Mouse (Mus musculus) neural tube, embryonic 11.5 days (tissue): ENCODE measurements around the gene Mon1b. TPM values are rescaled to one million over a fixed set of nuclear protein-coding genes. Genes with fewer than 3 reads are reported as not detected.

ENCODE experiments used
- ATAC-seq: fragments of 200-750 bp; cut with Nextera tagmentation; 2 replicates; pipeline ENCODE4 v1.8.0; 2017; ENCODE audit warnings: moderate number of reproducible peaks, mild to moderate bottlenecking, moderate TSS enrichment, moderate library complexity; ENCODE audit not compliant: insufficient read depth, low FRiP score, low TSS enrichment
- DNase-seq: peaks from one replicate; pipeline ENCODE4 v3.0.0-alpha.2; 2015; ENCODE audit warnings: low spot score
- H3K27ac ChIP-seq: fragments of 300-500 bp; sonication (generic); 2 replicates; pipeline ENCODE4 v1.5.1; 2014; ENCODE audit warnings: low read depth, mild to moderate bottlenecking, low read length
- H3K27me3 ChIP-seq: fragments of 300-500 bp; sonication (generic); 2 replicates; pipeline ENCODE4 v1.6.1; 2014; ENCODE audit warnings: mild to moderate bottlenecking, low read length, mixed read lengths; ENCODE audit not compliant: control insufficient read depth, insufficient read depth
- H3K36me3 ChIP-seq: fragments of 300-500 bp; sonication (generic); 2 replicates; pipeline ENCODE4 v1.6.1; 2014; ENCODE audit warnings: mild to moderate bottlenecking, low read length, moderate library complexity, mixed read lengths; ENCODE audit not compliant: control insufficient read depth, insufficient read depth
- H3K4me1 ChIP-seq: fragments of 300-500 bp; sonication (generic); 2 replicates; pipeline ENCODE4 v1.6.1; 2014; ENCODE audit warnings: low read length, mixed read lengths; ENCODE audit not compliant: control insufficient read depth, insufficient read depth
- H3K4me2 ChIP-seq: fragments of 300-500 bp; sonication (generic); 2 replicates; pipeline ENCODE4 v1.6.1; 2014; ENCODE audit warnings: low read depth, mild to moderate bottlenecking, moderate library complexity
- H3K4me3 ChIP-seq: fragments of 300-500 bp; sonication (generic); 2 replicates; pipeline ENCODE4 v1.5.1; 2014; ENCODE audit warnings: low read depth, low read length
- H3K9ac ChIP-seq: fragments of 300-500 bp; sonication (generic); 2 replicates; pipeline ENCODE4 v1.6.1; 2014; ENCODE audit warnings: mild to moderate bottlenecking, low read length
- H3K9me3 ChIP-seq: fragments of 300-500 bp; sonication (generic); 2 replicates; pipeline ENCODE4 v1.6.1; 2016; ENCODE audit warnings: low read length; ENCODE audit not compliant: control insufficient read depth
- WGBS: fragments of 180-500 bp; shearing (Covaris S2); extraction: QIAGEN DNeasy Blood & Tissue Kit; methylation state at CpG from one replicate; pipeline ENCODE4 v1.1.7; 2014; 5-methylcytosine and 5-hydroxymethylcytosine counted together
- polyA plus RNA-seq: library from polyadenylated mRNA; unstranded; fragments of >200 nt; fragmentation: Nextera tagmentation; extraction: Ambion mirVana; gene quantifications from 2 replicates; pipeline ENCODE4 v1.2.1, GENCODE M21; 2014

Mon1b gene
- 11.8 and 13.3 TPM in 2 replicates for polyA plus RNA-seq

DNA sequence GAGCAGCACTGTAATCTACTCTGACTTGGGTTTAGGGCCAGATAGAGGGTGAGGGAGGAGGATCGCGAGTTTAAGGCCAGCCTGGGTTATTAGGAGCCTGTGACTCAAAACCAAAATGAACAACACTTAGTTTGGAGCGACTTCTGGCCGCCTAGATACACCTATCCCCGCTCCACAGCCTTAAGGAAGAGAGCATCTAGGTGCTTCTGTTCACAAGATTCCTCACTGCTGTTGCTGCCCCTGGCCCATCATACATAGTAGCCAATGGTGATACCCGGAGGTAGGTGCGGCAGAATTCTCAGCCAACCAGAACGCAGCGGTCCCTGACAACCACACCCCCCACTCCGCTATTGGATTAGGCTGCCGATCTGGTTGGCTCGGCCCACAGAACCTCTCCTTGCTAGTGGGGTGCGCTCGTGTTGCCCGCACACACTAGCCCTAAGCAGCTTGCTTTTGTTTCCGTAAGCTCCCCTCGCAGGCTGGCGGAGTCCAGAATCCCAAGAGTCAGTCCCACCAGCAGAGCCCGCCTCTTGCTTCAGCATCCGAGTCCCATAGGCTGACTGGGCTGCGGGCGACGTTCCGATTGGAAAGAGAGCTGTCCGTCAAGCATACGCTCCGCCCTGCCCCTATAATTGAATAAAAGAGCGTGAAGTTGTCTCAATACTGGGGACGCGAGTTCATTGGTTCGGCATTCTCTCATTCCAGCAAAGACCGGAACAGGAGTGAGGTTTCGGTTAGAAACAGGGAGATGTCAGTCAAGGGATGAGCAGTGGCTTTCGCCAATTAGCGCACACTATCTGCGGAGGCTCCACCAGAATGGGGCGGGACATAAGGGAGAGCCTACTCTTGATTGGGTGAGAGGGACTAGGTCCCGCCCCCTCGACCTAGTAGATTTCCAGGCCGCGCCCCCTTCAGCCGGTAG, at the start of gene Mon1b:
TSS of gene Mon1b (plus strand) at position 918 of the 922 bp plus-strand sequence.
- DNase-seq (peak; percentile 98), ATAC-seq (peak; percentile 99)
- H3K9ac ChIP-seq: peak within 1 kb of the TSS; percentile 73
- H3K9me3 ChIP-seq: no peaks in the 10 kb centered on the region
- H3K4me2 ChIP-seq: peak within 1 kb of the TSS; percentile 91
- H3K4me1 ChIP-seq: peaks cover 5% of the 10 kb centered on the region; the same call in 1 of the 2 replicates
- no peaks in the 10 kb centered on the region for H3K27me3 ChIP-seq
- H3K36me3 ChIP-seq: no peaks in the 10 kb centered on the region
- H3K27ac ChIP-seq: peak within 1 kb of the TSS; percentile 86
- peak within 1 kb of the TSS; percentile 65 for H3K4me3 ChIP-seq
- WGBS: under 1% methylated on average over 42 of the region's 42 CpGs

DNA sequence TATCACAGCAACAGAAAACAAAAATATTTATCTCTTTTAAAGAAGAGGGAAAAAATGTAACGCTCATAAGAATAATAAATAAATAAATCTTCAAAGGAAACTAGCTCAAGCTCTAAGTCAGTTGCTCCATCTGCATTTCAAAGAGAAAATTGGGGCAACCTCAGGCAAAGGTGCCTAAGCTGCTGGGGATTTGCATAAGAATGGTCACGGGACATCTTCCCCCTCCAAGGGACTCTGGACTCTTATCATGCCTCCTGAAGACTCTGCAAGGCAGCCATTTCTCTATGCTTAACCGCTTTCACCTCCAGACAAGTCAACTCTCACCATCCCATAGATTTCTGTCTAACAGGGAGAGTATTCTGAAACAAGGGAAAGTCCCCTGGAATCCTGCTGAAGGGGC, 37.0 kb upstream of the Mon1b start:
- H3K4me1 ChIP-seq: no peaks in the 10 kb centered on the region
- H3K4me2 ChIP-seq: no peak overlapping the region
- H3K27me3 ChIP-seq: no peaks in the 10 kb centered on the region
- ATAC-seq (no peak), DNase-seq (no peak)
- H3K36me3 ChIP-seq: no peaks in the 10 kb centered on the region
- 53% methylated on average over 3 of the region's 3 CpGs for WGBS
- no peak overlapping the region for H3K4me3 ChIP-seq
- no peaks in the 10 kb centered on the region for H3K9me3 ChIP-seq
- no peak overlapping the region for H3K9ac ChIP-seq
- no peak overlapping the region for H3K27ac ChIP-seq

DNA sequence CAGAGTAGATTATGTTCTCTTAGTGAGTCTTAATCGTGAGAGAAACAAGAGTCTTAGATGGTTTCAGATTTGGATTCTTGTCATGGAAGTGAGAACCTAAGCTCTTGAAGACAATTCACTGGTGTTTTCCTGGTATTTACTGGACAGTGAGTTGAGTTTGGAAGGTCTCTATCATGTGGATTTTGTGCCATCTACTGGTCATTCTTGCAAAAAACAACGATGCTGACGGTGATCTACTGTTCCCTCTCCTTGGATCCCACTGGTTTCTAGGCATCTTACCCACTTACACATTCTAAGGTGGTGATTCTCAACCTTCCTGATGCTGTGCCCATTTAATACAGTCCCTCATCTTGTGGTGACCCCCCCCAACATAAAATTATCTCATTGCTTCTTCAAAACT, 2.8 kb upstream of the Mon1b start:
- WGBS: 12% methylated on average over 3 of the region's 3 CpGs
- no peak overlapping the region for H3K27ac ChIP-seq
- DNase-seq: peak; percentile 19
- no peaks in the 10 kb centered on the region for H3K36me3 ChIP-seq
- no peaks in the 10 kb centered on the region for H3K9me3 ChIP-seq
- ATAC-seq: no peak
- no peaks in the 10 kb centered on the region for H3K27me3 ChIP-seq
- H3K4me1 ChIP-seq: peaks cover 5% of the 10 kb centered on the region; the same call in 1 of the 2 replicates
- H3K4me3 ChIP-seq: no peak overlapping the region
- no peak overlapping the region for H3K4me2 ChIP-seq
- H3K9ac ChIP-seq: no peak overlapping the region

DNA sequence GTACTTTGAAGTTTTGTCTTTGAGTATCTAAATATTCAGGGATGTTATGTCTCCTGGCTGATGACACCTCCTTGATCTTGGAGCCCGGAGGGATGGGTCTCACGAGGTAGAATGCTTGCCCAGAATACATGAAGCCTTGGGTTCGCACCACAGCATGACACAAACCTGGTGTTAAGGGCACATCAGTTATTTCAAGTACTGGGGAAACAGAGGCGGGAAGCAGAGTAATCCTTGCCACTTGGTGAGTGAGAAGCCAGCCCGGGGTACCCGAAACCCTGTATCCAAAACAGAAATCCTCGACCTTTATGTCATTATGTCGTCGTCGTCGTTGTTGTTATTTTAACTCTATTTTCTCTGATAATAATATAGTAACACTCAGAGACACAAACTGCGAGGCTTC, 1.2 kb upstream of the Mon1b start:
- WGBS: 32% methylated on average over 12 of the region's 12 CpGs
- Histone ChIP-seq H3K4me2 (peak overlapping the region; percentile 47), H3K27me3 (no peaks in the 10 kb centered on the region), H3K9ac (0 out of 2 replicates have a peak overlapping the region, but pooled peaks have one; percentile 36), H3K4me1 (peaks cover 5% of the 10 kb centered on the region; the same call in 1 of the 2 replicates), H3K27ac (no peak overlapping the region), H3K36me3 (no peaks in the 10 kb centered on the region), H3K4me3 (peak overlapping the region; percentile 65), H3K9me3 (no peaks in the 10 kb centered on the region)
- no peak for ATAC-seq
- no peak for DNase-seq

DNA sequence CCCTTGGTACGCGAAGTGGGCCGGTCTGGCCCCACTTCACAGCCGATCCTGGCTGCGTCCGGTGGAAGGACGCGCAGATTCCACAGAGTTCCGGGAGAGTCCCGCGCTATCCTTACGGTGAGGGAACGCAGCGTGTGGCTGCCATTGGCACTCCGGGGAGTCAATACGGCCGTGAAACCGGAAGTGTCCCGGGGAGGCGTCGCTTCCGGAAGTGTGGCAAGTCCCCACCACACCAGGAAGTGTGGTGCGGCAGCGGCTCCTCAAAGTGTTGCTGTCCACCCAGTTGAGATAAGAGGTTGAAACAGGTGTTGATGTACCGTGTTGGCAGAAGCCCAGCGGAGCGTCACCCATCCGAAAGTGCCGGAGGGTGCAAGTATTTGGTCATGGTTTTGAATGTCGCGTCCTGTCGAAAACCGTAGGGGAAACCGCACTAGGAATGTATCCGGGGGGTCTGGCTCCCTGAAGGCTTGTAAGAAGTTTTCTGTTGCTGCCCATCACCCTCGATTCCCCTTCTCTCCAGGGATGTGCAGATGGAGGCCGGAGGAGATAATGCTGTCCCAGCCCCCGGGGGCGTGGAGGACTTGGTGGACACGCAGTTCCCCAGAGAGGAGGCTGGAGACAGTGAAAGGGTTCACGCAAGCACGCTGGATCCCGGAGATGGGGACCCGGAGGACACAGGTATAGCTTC, 349 bp downstream of the Mon1b start:
- Histone ChIP-seq H3K36me3 (no peaks in the 10 kb centered on the region), H3K27me3 (no peaks in the 10 kb centered on the region), H3K4me3 (peak overlapping the region; percentile 65), H3K4me2 (peak overlapping the region; percentile 91), H3K4me1 (peaks cover 5% of the 10 kb centered on the region; the same call in 1 of the 2 replicates), H3K27ac (peak overlapping the region; percentile 86; the same call in 1 of the 2 replicates), H3K9ac (peak overlapping the region; percentile 73), H3K9me3 (no peaks in the 10 kb centered on the region)
- WGBS: 1% methylated on average over 44 of the region's 44 CpGs
- ATAC-seq (peak; percentile 77), DNase-seq (no peak)

DNA sequence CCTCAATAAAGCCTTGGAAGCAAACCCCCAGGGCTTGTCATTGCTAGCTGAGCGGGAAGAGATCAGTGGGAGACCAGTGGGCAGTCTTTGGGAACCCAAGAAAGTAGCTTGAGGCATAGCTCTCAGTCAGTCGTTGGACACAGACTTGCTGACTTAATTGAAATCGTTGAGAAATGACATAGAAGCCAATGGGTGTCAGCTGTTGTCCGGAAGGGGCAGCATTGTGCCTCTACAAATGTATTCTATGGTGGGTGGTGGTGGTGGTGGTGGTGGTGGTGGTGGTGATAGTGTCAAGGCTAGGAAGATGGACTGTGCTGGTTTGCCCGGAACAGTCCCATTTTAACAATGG, 867 bp downstream of the Mon1b start:
- Histone ChIP-seq H3K36me3 (no peaks in the 10 kb centered on the region), H3K9me3 (no peaks in the 10 kb centered on the region), H3K4me1 (peaks cover 5% of the 10 kb centered on the region; the same call in 1 of the 2 replicates), H3K4me2 (peak overlapping the region; percentile 91), H3K9ac (peak overlapping the region; percentile 73), H3K4me3 (peak overlapping the region; percentile 65), H3K27me3 (no peaks in the 10 kb centered on the region), H3K27ac (no peak overlapping the region)
- ATAC-seq: no peak
- WGBS: 42% methylated on average over 5 of the region's 5 CpGs
- no peak for DNase-seq

DNA sequence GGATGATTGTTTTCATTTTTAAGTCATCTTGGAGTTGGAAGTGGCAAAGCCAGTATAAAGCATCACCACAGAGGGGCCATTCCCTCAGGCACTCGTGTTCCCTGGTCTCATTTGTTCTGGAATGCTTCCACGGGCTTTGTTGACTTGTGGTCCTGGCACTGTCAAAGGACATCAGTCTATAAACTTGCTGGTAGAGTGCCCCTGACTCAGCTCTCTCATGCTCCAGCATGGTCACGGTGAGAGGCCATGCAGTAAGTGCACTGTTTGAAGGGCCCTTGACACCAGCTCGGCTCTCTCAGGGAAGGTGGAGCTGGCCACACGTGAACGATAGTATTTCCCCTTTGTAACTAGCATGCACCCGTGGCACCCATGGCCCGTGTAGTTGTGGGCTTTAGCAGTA, 5.0 kb downstream of the Mon1b start:
- ATAC-seq (no peak), DNase-seq (no peak)
- H3K9ac ChIP-seq: no peak overlapping the region
- H3K4me2 ChIP-seq: no peak overlapping the region
- H3K4me3 ChIP-seq: no peak overlapping the region
- H3K4me1 ChIP-seq: peaks cover 5% of the 10 kb centered on the region; the same call in 1 of the 2 replicates
- 94% methylated on average over 8 of the region's 8 CpGs for WGBS
- no peaks in the 10 kb centered on the region for H3K27me3 ChIP-seq
- H3K36me3 ChIP-seq: no peaks in the 10 kb centered on the region; the same call in none of the 2 replicates
- H3K27ac ChIP-seq: no peak overlapping the region
- no peaks in the 10 kb centered on the region for H3K9me3 ChIP-seq

DNA sequence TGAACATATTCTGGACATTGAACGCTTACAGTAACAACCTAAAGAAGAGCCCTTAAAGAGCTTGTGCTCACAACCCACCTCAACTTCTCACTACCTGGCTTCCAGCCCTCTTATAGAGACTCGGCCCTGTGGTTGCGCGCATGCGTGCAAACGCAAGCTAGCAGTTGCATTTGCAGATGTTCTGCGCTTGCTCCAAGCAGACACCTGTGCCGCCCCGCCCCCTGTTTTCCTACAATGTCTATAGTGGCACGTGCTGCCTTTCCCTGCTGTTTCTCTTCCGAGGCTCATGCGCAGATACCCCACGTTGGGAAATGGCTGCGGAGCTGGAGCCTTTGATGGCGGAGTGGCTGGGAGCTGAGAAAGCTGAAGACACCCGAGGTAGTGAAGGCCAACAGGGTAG, 7.5 kb downstream of the Mon1b start, which contains the start of gene Syce1l:
TSS of gene Syce1l (plus strand) at position 288 of the 400 bp plus-strand sequence.
- DNase-seq (no peak), ATAC-seq (no peak)
- no peak within 1 kb of the TSS for H3K27ac ChIP-seq
- no peaks in the 10 kb centered on the region for H3K9me3 ChIP-seq
- no peak within 1 kb of the TSS for H3K4me2 ChIP-seq
- H3K9ac ChIP-seq: no peak within 1 kb of the TSS
- 91% methylated on average over 16 of the region's 16 CpGs for WGBS
- no peaks in the 10 kb centered on the region for H3K4me1 ChIP-seq
- no peaks in the 10 kb centered on the region; the same call in none of the 2 replicates for H3K36me3 ChIP-seq
- H3K4me3 ChIP-seq: no peak within 1 kb of the TSS
- no peaks in the 10 kb centered on the region for H3K27me3 ChIP-seq
